Mouse (Mus musculus) 416B (cell line): ENCODE results near the gene Cyyr1.

Experiments used
- DNase-seq: peaks from one replicate; pipeline ENCODE4 v3.0.0; 2011; ENCODE audit warnings: low read depth

The Cyyr1 gene

GRCm38 (mm10) chr16:85455043-85455442 is 98.2 kb downstream of the Cyyr1 start:
- no peak for DNase-seq

GRCm38 (mm10) chr16:85446306-85446705 is 106.9 kb downstream of the Cyyr1 start:
- DNase-seq, result no peak

DNA sequence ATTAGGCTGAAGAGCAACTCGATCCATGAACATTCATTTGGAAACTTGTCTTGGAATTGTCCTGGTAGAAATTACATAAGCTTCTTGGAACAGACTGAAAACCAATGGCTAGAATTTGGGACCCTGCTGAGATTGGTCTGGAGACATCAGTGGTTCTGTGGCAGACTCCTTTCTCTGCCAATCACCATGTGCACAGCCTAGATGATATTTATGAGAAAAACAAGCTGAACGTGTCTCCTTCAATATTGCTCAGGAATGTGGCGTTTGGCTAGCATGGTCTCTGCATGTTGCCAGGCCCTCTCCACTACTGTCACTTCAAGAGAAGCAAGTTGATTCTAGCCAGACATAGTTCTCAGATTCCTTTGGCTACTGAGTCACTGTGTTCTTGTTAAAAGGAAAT is 107.4 kb downstream of the Cyyr1 start:
- no peak for DNase-seq

GRCm38 (mm10) chr16:85435427-85435826 is 117.8 kb downstream of the Cyyr1 start:
- no peak for DNase-seq

- no peak for DNase-seq
Measured at GRCm38 (mm10) chr16:85429173-85429572, 124.0 kb downstream of the Cyyr1 start.

- no peak for DNase-seq
Measured at GRCm38 (mm10) chr16:85422889-85423288, 130.3 kb downstream of the Cyyr1 start.

DNA sequence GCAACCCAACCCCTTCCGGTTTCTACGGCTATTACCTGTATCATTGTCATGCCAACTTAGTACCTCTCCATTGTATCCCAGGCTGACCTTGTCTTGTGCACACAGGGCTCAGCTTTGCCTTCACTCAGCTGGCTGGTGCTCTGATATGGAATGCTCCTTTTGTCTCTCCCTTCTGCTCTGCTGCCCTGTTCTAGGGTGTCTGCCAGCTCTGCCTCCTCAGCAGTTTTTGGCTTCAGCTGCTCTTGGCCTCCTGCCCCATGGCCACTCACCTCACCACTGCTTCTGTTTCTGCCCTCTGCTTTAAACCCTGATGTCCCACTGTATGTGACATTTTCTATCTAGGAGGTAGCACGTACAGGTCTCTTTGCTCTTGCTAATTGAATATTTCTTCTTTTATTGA is 137.8 kb downstream of the Cyyr1 start:
- no peak for DNase-seq

DNA sequence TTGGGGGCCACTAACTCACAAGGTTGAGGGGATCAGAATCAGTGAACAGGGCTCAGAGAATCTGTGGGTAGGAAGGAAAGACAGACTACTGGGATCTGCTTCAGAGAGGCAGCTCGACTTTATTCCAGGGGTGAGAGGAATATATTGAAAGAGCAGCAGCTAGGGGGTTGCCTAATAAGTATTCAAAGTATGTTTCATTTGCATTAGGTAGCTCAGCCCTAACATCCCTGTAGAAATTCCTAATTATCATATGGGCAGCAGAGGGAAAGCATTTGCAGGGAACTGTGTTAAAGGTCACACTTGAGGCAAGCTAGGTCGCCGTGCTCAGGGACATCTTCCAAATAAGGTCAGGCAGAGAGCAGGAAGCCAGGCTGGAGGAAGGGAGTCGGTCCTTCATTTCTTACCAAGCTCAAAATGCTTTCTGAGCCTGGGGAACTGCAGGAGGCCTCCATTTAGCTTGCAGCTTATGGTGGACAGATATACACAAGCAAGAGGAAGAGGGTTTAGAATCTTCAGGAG is 159.7 kb downstream of the Cyyr1 start:
- no peak for DNase-seq

DNA sequence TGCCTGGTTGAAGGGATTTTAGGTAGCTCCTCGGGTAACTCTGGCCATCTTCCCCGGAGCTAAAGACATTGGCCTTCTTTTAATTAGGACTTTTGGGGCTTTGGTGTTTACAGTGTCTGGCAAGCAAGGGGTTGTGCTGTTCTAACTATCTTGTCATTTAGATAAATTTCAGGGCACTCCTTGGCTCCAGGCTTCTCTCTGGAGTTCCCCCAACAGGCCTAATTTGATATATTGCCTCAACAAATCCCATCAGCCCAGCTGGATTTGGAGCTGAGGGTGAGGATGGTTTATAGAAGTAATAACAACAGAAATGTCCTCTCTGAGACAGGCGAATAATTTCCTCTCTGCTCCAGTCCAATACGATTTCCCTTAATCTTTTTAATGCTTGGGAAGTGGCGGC is 166.4 kb downstream of the Cyyr1 start:
- DNase-seq, result no peak
